Mouse (Mus musculus) megakaryocyte, embryonic 14.5 days (primary cell): Measurements from ENCODE around the gene Apoc3.

Source experiments
- FLI1 ChIP-seq: IDR thresholded peaks from 2 replicates; pipeline ENCODE4 v1.6.1; 2012; ENCODE audit warnings: low read length, inconsistent platforms, mixed read lengths
- GATA1 ChIP-seq: IDR thresholded peaks from 3 replicates; pipeline ENCODE4 v1.6.1; 2012; ENCODE audit warnings: mixed read lengths, low read length, inconsistent platforms, borderline replicate concordance

DNA sequence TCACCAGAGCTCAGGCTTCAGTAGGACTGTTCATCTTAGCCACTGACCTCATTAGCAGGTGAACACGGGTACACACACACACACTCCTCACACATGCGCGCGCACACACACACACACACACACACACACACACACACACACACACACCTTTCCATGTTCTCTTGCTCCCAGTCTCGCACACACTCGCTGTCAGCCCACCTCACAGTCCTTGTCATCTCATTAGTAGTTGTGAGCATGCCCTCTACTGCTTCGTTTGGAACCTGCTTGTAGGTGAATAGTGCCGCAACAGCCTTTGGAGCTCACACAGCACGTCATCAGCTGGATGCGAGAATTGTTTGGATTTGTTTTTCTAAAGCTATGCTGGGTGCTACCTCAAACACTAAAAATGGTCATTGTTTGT, 46.1 kb downstream of the Apoc3 start:
- TF ChIP-seq GATA1: no peak
- TF ChIP-seq FLI1: no peak
